Mouse (Mus musculus): ENCODE results near the gene Olfr968. TPM values are rescaled to one million over a fixed set of nuclear protein-coding genes. Genes with fewer than 3 reads are reported as not detected.

Olfr968 gene
- not detected in 2 replicates for polyA plus RNA-seq (2014; fragmentation: Nextera tagmentation; extraction: Ambion mirVana)

- H3K9ac ChIP-seq (ENCODE audit: low read length): no peak within 1 kb of the TSS
- no peak for ATAC-seq
- H3K4me2 ChIP-seq (ENCODE audit: low read length): no peak within 1 kb of the TSS
- H3K4me3 ChIP-seq (ENCODE audit: low read depth, low read length): no peak within 1 kb of the TSS
- no peaks in the 10 kb centered on the region for H3K9me3 ChIP-seq (replicated peaks; ENCODE audit: control insufficient read depth, low read length)
- no peaks in the 10 kb centered on the region for H3K27me3 ChIP-seq (replicated peaks; ENCODE audit: control insufficient read depth, insufficient read depth, low read length)
- no peaks in the 10 kb centered on the region for H3K36me3 ChIP-seq (ENCODE audit: control insufficient read depth, insufficient read depth, low read length)
- DNase-seq (ENCODE audit: low spot score): no peak
- WGBS: 85% methylated on average over 1 of the region's 1 CpGs
- no peak within 1 kb of the TSS for H3K27ac ChIP-seq (ENCODE audit: low read depth, low read length)
- H3K4me1 ChIP-seq (ENCODE audit: control insufficient read depth, insufficient read depth, low read length): no peaks in the 10 kb centered on the region
These were observed at the start of gene Olfr968 for GRCm38 (mm10) chr9:39783153-39783552. TSS of gene Olfr968 (minus strand) at chr9:39783253.

- Histone ChIP-seq H3K27ac (ENCODE audit: low read depth, low read length) (no peak within 1 kb of the TSS), H3K4me2 (ENCODE audit: low read length) (no peak within 1 kb of the TSS), H3K9me3 (replicated peaks; ENCODE audit: control insufficient read depth, low read length) (no peaks in the 10 kb centered on the region), H3K36me3 (ENCODE audit: control insufficient read depth, insufficient read depth, low read length) (no peaks in the 10 kb centered on the region), H3K4me1 (ENCODE audit: control insufficient read depth, insufficient read depth, low read length) (no peaks in the 10 kb centered on the region), H3K27me3 (replicated peaks; ENCODE audit: control insufficient read depth, insufficient read depth, low read length) (no peaks in the 10 kb centered on the region), H3K4me3 (ENCODE audit: low read depth, low read length) (no peak within 1 kb of the TSS), H3K9ac (ENCODE audit: low read length) (no peak within 1 kb of the TSS)
- ATAC-seq (no peak), DNase-seq (ENCODE audit: low spot score) (no peak)
- 86% methylated on average over 4 of the region's 4 CpGs for WGBS
These were observed 25.5 kb upstream of the Olfr968 start, which contains the start of gene Olfr970 for GRCm38 (mm10) chr9:39808560-39808959. TSS of gene Olfr970 (plus strand) at chr9:39808860.

GRCm38 (mm10) chr9:39790558-39790957 is 7.5 kb upstream of the Olfr968 start, which contains the start of gene Olfr969:
TSS of gene Olfr969 (plus strand) at chr9:39790945.
- DNase-seq (ENCODE audit: low spot score) (no peak), ATAC-seq (no peak)
- Histone ChIP-seq H3K4me3 (ENCODE audit: low read depth, low read length) (no peak within 1 kb of the TSS), H3K9ac (ENCODE audit: low read length) (no peak within 1 kb of the TSS), H3K27ac (ENCODE audit: low read depth, low read length) (no peak within 1 kb of the TSS), H3K36me3 (ENCODE audit: control insufficient read depth, insufficient read depth, low read length) (no peaks in the 10 kb centered on the region), H3K4me2 (ENCODE audit: low read length) (no peak within 1 kb of the TSS), H3K27me3 (replicated peaks; ENCODE audit: control insufficient read depth, insufficient read depth, low read length) (no peaks in the 10 kb centered on the region), H3K4me1 (ENCODE audit: control insufficient read depth, insufficient read depth, low read length) (no peaks in the 10 kb centered on the region), H3K9me3 (replicated peaks; ENCODE audit: control insufficient read depth, low read length) (no peaks in the 10 kb centered on the region)
- 81% methylated on average over 2 of the region's 2 CpGs for WGBS

GRCm38 (mm10) chr9:39746428-39746827 is 36.6 kb downstream of the Olfr968 start:
- no peak for ATAC-seq
- Histone ChIP-seq H3K4me1 (ENCODE audit: control insufficient read depth, insufficient read depth, low read length) (no peaks in the 10 kb centered on the region), H3K4me2 (ENCODE audit: low read length) (no peak overlapping the region), H3K27ac (ENCODE audit: low read depth, low read length) (no peak overlapping the region), H3K27me3 (replicated peaks; ENCODE audit: control insufficient read depth, insufficient read depth, low read length) (no peaks in the 10 kb centered on the region), H3K4me3 (ENCODE audit: low read depth, low read length) (no peak overlapping the region), H3K36me3 (ENCODE audit: control insufficient read depth, insufficient read depth, low read length) (no peaks in the 10 kb centered on the region), H3K9ac (ENCODE audit: low read length) (no peak overlapping the region), H3K9me3 (replicated peaks; ENCODE audit: control insufficient read depth, low read length) (no peaks in the 10 kb centered on the region)
- WGBS: 86% methylated on average over 1 of the region's 1 CpGs
- DNase-seq (ENCODE audit: low spot score): no peak

GRCm38 (mm10) chr9:39745949-39746348 is 37.1 kb downstream of the Olfr968 start, which contains the start of gene Olfr967:
TSS of gene Olfr967 (plus strand) at chr9:39746249.
- no peaks in the 10 kb centered on the region for H3K4me1 ChIP-seq (ENCODE audit: control insufficient read depth, insufficient read depth, low read length)
- no peak for ATAC-seq

GRCm38 (mm10) chr9:39740741-39741140 is 42.3 kb downstream of the Olfr968 start:
- Histone ChIP-seq H3K9me3 (replicated peaks; ENCODE audit: control insufficient read depth, low read length) (no peaks in the 10 kb centered on the region), H3K36me3 (ENCODE audit: control insufficient read depth, insufficient read depth, low read length) (no peaks in the 10 kb centered on the region), H3K4me1 (ENCODE audit: control insufficient read depth, insufficient read depth, low read length) (no peaks in the 10 kb centered on the region), H3K4me2 (ENCODE audit: low read length) (no peak overlapping the region), H3K9ac (ENCODE audit: low read length) (no peak overlapping the region), H3K27ac (ENCODE audit: low read depth, low read length) (no peak overlapping the region), H3K4me3 (ENCODE audit: low read depth, low read length) (no peak overlapping the region), H3K27me3 (replicated peaks; ENCODE audit: control insufficient read depth, insufficient read depth, low read length) (no peaks in the 10 kb centered on the region)
- 97% methylated on average over 1 of the region's 1 CpGs for WGBS
- DNase-seq (ENCODE audit: low spot score): no peak
- ATAC-seq: no peak

More at GRCm38 (mm10) chr9:39745949-39746348, 37.1 kb downstream of the Olfr968 start, which contains the start of gene Olfr967:
- Histone ChIP-seq H3K27me3 (replicated peaks; ENCODE audit: control insufficient read depth, insufficient read depth, low read length) (no peaks in the 10 kb centered on the region), H3K9me3 (replicated peaks; ENCODE audit: control insufficient read depth, low read length) (no peaks in the 10 kb centered on the region), H3K4me3 (ENCODE audit: low read depth, low read length) (no peak within 1 kb of the TSS), H3K36me3 (ENCODE audit: control insufficient read depth, insufficient read depth, low read length) (no peaks in the 10 kb centered on the region), H3K9ac (ENCODE audit: low read length) (no peak within 1 kb of the TSS), H3K4me2 (ENCODE audit: low read length) (no peak within 1 kb of the TSS), H3K27ac (ENCODE audit: low read depth, low read length) (no peak within 1 kb of the TSS)
- no peak for DNase-seq (ENCODE audit: low spot score)

- ATAC-seq (no peak), DNase-seq (ENCODE audit: low spot score) (no peak)
- H3K27ac ChIP-seq (ENCODE audit: low read depth, low read length): no peak within 1 kb of the TSS
- H3K4me3 ChIP-seq (ENCODE audit: low read depth, low read length): no peak within 1 kb of the TSS
- H3K36me3 ChIP-seq (ENCODE audit: control insufficient read depth, insufficient read depth, low read length): no peaks in the 10 kb centered on the region
- H3K9me3 ChIP-seq (replicated peaks; ENCODE audit: control insufficient read depth, low read length): no peaks in the 10 kb centered on the region
- no peaks in the 10 kb centered on the region for H3K4me1 ChIP-seq (ENCODE audit: control insufficient read depth, insufficient read depth, low read length)
- H3K4me2 ChIP-seq (ENCODE audit: low read length): no peak within 1 kb of the TSS
- no peak within 1 kb of the TSS for H3K9ac ChIP-seq (ENCODE audit: low read length)
- no peaks in the 10 kb centered on the region for H3K27me3 ChIP-seq (replicated peaks; ENCODE audit: control insufficient read depth, insufficient read depth, low read length)
These were observed 52.4 kb downstream of the Olfr968 start, which contains the start of gene Olfr150 for GRCm38 (mm10) chr9:39730678-39731077. TSS of gene Olfr150 (plus strand) at chr9:39730978.

Other genes starting within 250 kb of the Olfr968 start
- not detected in 2 replicates for gene Olfr958, start 229.2 kb downstream of the Olfr968 start, polyA plus RNA-seq (2014; fragmentation: Nextera tagmentation; extraction: Ambion mirVana)
- gene Olfr959, start 207.7 kb downstream of the Olfr968 start, polyA plus RNA-seq (2014; fragmentation: Nextera tagmentation; extraction: Ambion mirVana): not detected in 2 replicates
- gene AW551984, start 178.8 kb downstream of the Olfr968 start, polyA plus RNA-seq (2014; fragmentation: Nextera tagmentation; extraction: Ambion mirVana): 51.5 and 68.6 TPM in 2 replicates
- gene Olfr148, start 172.6 kb downstream of the Olfr968 start, polyA plus RNA-seq (2014; fragmentation: Nextera tagmentation; extraction: Ambion mirVana): not detected in 2 replicates
- gene Olfr960, start 161.9 kb downstream of the Olfr968 start, polyA plus RNA-seq (2014; fragmentation: Nextera tagmentation; extraction: Ambion mirVana): not detected in 2 replicates
- not detected in 2 replicates for gene Olfr961, start 138.2 kb downstream of the Olfr968 start, polyA plus RNA-seq (2014; fragmentation: Nextera tagmentation; extraction: Ambion mirVana)
- not detected in 2 replicates for gene Olfr963, start 116.0 kb downstream of the Olfr968 start, polyA plus RNA-seq (2014; fragmentation: Nextera tagmentation; extraction: Ambion mirVana)
- not detected in 2 replicates for gene Olfr149, start 76.1 kb downstream of the Olfr968 start, polyA plus RNA-seq (2014; fragmentation: Nextera tagmentation; extraction: Ambion mirVana)
- not detected in 2 replicates for gene Olfr965, start 71.9 kb downstream of the Olfr968 start, polyA plus RNA-seq (2014; fragmentation: Nextera tagmentation; extraction: Ambion mirVana)
- not detected in 2 replicates for gene Olfr150, start 52.3 kb downstream of the Olfr968 start, polyA plus RNA-seq (2014; fragmentation: Nextera tagmentation; extraction: Ambion mirVana)
- gene Olfr967, start 37.0 kb downstream of the Olfr968 start, polyA plus RNA-seq (2014; fragmentation: Nextera tagmentation; extraction: Ambion mirVana): not detected in 2 replicates
- gene Olfr969, start 7.7 kb upstream of the Olfr968 start, polyA plus RNA-seq (2014; fragmentation: Nextera tagmentation; extraction: Ambion mirVana): not detected in 2 replicates
- gene Olfr970, start 25.6 kb upstream of the Olfr968 start, polyA plus RNA-seq (2014; fragmentation: Nextera tagmentation; extraction: Ambion mirVana): not detected in 2 replicates
- not detected in 2 replicates for gene Olfr971, start 53.6 kb upstream of the Olfr968 start, polyA plus RNA-seq (2014; fragmentation: Nextera tagmentation; extraction: Ambion mirVana)
- gene Olfr972, start 83.2 kb upstream of the Olfr968 start, polyA plus RNA-seq (2014; fragmentation: Nextera tagmentation; extraction: Ambion mirVana): not detected in 2 replicates
- not detected in 2 replicates for gene Olfr229, start 124.1 kb upstream of the Olfr968 start, polyA plus RNA-seq (2014; fragmentation: Nextera tagmentation; extraction: Ambion mirVana)
- not detected in 2 replicates for gene Olfr974, start 154.2 kb upstream of the Olfr968 start, polyA plus RNA-seq (2014; fragmentation: Nextera tagmentation; extraction: Ambion mirVana)
- gene Olfr975, start 168.8 kb upstream of the Olfr968 start, polyA plus RNA-seq (2014; fragmentation: Nextera tagmentation; extraction: Ambion mirVana): not detected in 2 replicates
- not detected in 2 replicates for gene Olfr976, start 177.9 kb upstream of the Olfr968 start, polyA plus RNA-seq (2014; fragmentation: Nextera tagmentation; extraction: Ambion mirVana)
- gene Olfr978, start 208.9 kb upstream of the Olfr968 start, polyA plus RNA-seq (2014; fragmentation: Nextera tagmentation; extraction: Ambion mirVana): not detected in 2 replicates
- not detected in 2 replicates for gene Olfr979, start 220.2 kb upstream of the Olfr968 start, polyA plus RNA-seq (2014; fragmentation: Nextera tagmentation; extraction: Ambion mirVana)
- not detected in 2 replicates for gene Olfr980, start 226.3 kb upstream of the Olfr968 start, polyA plus RNA-seq (2014; fragmentation: Nextera tagmentation; extraction: Ambion mirVana)
- not detected in 2 replicates for gene Olfr981, start 238.2 kb upstream of the Olfr968 start, polyA plus RNA-seq (2014; fragmentation: Nextera tagmentation; extraction: Ambion mirVana)